Comparison of ENCODE assay signal across 11 mouse cellular contexts in the genomic region with DNA sequence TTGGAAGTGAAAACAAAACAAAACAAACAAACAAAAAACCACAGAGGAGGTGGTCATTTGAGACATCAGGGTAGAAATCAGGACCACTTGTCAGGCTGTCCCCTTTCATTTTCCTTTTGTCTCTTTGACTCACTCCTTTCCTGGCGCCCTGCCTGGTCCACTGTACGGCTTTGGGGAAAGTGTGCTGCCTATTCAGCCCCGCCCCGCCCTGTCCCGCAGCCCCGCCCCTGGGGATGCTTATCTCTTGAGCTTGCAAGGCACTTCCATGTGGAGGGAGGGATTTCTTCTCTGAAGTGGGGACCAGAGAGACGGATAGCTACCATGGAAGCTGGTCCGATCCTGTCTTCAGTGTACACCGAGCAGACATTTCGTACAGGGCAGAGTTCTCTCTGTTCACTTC. TPM values are rescaled to one million over a fixed set of nuclear protein-coding genes. Genes with fewer than 3 reads are reported as not detected.
A peak's percentile ranks its signal among the peaks of the same experiment; 100 is the strongest.
DNase-seq lines count a peak whose midpoint lies in the region; ATAC-seq and TF ChIP-seq lines count a peak whose summit lies in the region.
"Had no signal": no experiment of that assay in that cellular context is flagged by ENCODE, and none has a peak within 500 bp of the region (broad histone marks: within the 10 kb centered on the region; RNA-seq: fewer than 3 reads in every experiment).

No protein-coding gene starts in this region.

- H3K79me2 ChIP-seq in myocyte (ENCODE audit: control insufficient read depth, insufficient read depth), result no peaks in the 10 kb centered on the region

- no peak for DNase-seq in limb, embryonic 10.5 days (ENCODE audit: low spot score)
- DNase-seq in NIH3T3 (ENCODE audit: low read depth), result peak; percentile 41
- DNase-seq in embryonic facial prominence, embryonic 10.5 days (ENCODE audit: low spot score), result peak; percentile 21
- no peak for DNase-seq in thymus, postnatal 10 days (ENCODE audit: low spot score in 2 of 2)
- DNase-seq: cerebellum, adult 11-12 months; gastrocnemius, postnatal 25 days; thymus, postnatal 36 days had no signal

- WGBS in limb, embryonic 13.5 days, result 75% methylated on average over 10 of the region's 10 CpGs
- 63% methylated on average over 10 of the region's 10 CpGs for WGBS in limb, embryonic 10.5 days
- 51% methylated on average over 10 of the region's 10 CpGs for WGBS in embryonic facial prominence, embryonic 10.5 days
- 57% methylated on average over 10 of the region's 10 CpGs for WGBS in intestine, embryonic 16.5 days

- no peak overlapping the region for H3K4me3 ChIP-seq in limb, embryonic 13.5 days
- no peak overlapping the region for H3K4me3 ChIP-seq in limb, embryonic 10.5 days
- no peak overlapping the region for H3K4me3 ChIP-seq in embryonic facial prominence, embryonic 10.5 days
- no peak overlapping the region for H3K4me3 ChIP-seq in myocyte
- no peak overlapping the region for H3K4me3 ChIP-seq in intestine, embryonic 16.5 days (ENCODE audit: low read length)

- no peak for ATAC-seq in limb, embryonic 13.5 days (ENCODE audit: low FRiP score, low read depth)
- ATAC-seq in intestine, embryonic 16.5 days, result no peak
- ATAC-seq: hindbrain, embryonic 16.5 days had no signal

- H3K27ac ChIP-seq in limb, embryonic 13.5 days, result 0 out of 2 replicates have a peak overlapping the region, but pooled peaks have one; percentile 28
- no peak overlapping the region for H3K27ac ChIP-seq in limb, embryonic 10.5 days
- H3K27ac ChIP-seq in embryonic facial prominence, embryonic 10.5 days (replicated peaks), result no peak overlapping the region
- no peak overlapping the region for H3K27ac ChIP-seq in intestine, embryonic 16.5 days (ENCODE audit: low read length)

- no peak overlapping the region for H3ac ChIP-seq in myocyte (ENCODE audit: control insufficient read depth, insufficient read length)

- no peaks in the 10 kb centered on the region for H3K9me3 ChIP-seq in limb, embryonic 13.5 days
- no peaks in the 10 kb centered on the region for H3K9me3 ChIP-seq in limb, embryonic 10.5 days (replicated peaks)
- H3K9me3 ChIP-seq in embryonic facial prominence, embryonic 10.5 days, result no peaks in the 10 kb centered on the region
- no peaks in the 10 kb centered on the region for H3K9me3 ChIP-seq in intestine, embryonic 16.5 days (ENCODE audit: control insufficient read depth, low read length)

- peaks cover 4% of the 10 kb centered on the region; the same call in 1 of the 2 replicates for H3K4me1 ChIP-seq in limb, embryonic 13.5 days
- no peaks in the 10 kb centered on the region for H3K4me1 ChIP-seq in limb, embryonic 10.5 days
- H3K4me1 ChIP-seq in embryonic facial prominence, embryonic 10.5 days, result peaks cover 15% of the 10 kb centered on the region
- no peaks in the 10 kb centered on the region for H3K4me1 ChIP-seq in intestine, embryonic 16.5 days (ENCODE audit: control insufficient read depth, insufficient read depth, low read length)

- TF ChIP-seq POLR2A in myocyte (IDR thresholded peaks at IDR 0.05; ENCODE audit: insufficient read length, low read depth), result no peak

- H3K9ac ChIP-seq in limb, embryonic 13.5 days, result no peak overlapping the region
- no peak overlapping the region for H3K9ac ChIP-seq in intestine, embryonic 16.5 days (ENCODE audit: low read depth, low read length)

- H3K27me3 ChIP-seq in limb, embryonic 13.5 days, result no peaks in the 10 kb centered on the region
- no peaks in the 10 kb centered on the region for H3K27me3 ChIP-seq in limb, embryonic 10.5 days (ENCODE audit: low read depth, poor library complexity, severe bottlenecking)
- no peaks in the 10 kb centered on the region for H3K27me3 ChIP-seq in embryonic facial prominence, embryonic 10.5 days (replicated peaks; ENCODE audit: low read depth, poor library complexity, severe bottlenecking)
- no peaks in the 10 kb centered on the region for H3K27me3 ChIP-seq in myocyte (ENCODE audit: control insufficient read depth, insufficient read depth, insufficient read length)
- no peaks in the 10 kb centered on the region for H3K27me3 ChIP-seq in intestine, embryonic 16.5 days (replicated peaks; ENCODE audit: control insufficient read depth, insufficient read depth, low read length)

- H3K4me2 ChIP-seq in limb, embryonic 13.5 days (replicated peaks), result no peak overlapping the region
- peak overlapping the region; percentile 3 for H3K4me2 ChIP-seq in myocyte (ENCODE audit: low read depth)
- no peak overlapping the region for H3K4me2 ChIP-seq in intestine, embryonic 16.5 days (ENCODE audit: low read depth, low read length)

- H3K36me3 ChIP-seq in limb, embryonic 13.5 days, result peaks cover 60% of the 10 kb centered on the region
- peaks cover 94% of the 10 kb centered on the region for H3K36me3 ChIP-seq in limb, embryonic 10.5 days
- H3K36me3 ChIP-seq in embryonic facial prominence, embryonic 10.5 days (replicated peaks), result peaks cover 78% of the 10 kb centered on the region
- H3K36me3 ChIP-seq in myocyte (ENCODE audit: control insufficient read depth, insufficient read depth), result no peaks in the 10 kb centered on the region
- no peaks in the 10 kb centered on the region for H3K36me3 ChIP-seq in intestine, embryonic 16.5 days (ENCODE audit: control insufficient read depth, insufficient read depth, low read length)

TF ChIP-seq in myocyte, 11 proteins besides CTCF, POLR2A, EP300 and RAD21:
- TF ChIP-seq SRF (IDR thresholded peaks at IDR 0.05; ENCODE audit: control insufficient read depth, insufficient read length, low read depth), result no peak
- no peak for TF ChIP-seq E2F4 (IDR thresholded peaks at IDR 0.05; ENCODE audit: insufficient read depth)
- TF ChIP-seq USF1 (IDR thresholded peaks at IDR 0.05; ENCODE audit: low read depth), result no peak
- TF ChIP-seq TCF3 (IDR thresholded peaks at IDR 0.05; ENCODE audit: insufficient read length, low read depth), result no peak
- TF ChIP-seq MYOD1 (IDR thresholded peaks at IDR 0.05; ENCODE audit: control insufficient read depth in 1 of 3, insufficient read length in 2 of 3, low read depth in 2 of 3), result no peak
- TF ChIP-seq MYOG (IDR thresholded peaks at IDR 0.05; ENCODE audit: control insufficient read depth in 1 of 3, insufficient read depth in 1 of 3, insufficient read length in 2 of 3, low read depth in 2 of 3), result no peak
- no peak for TF ChIP-seq TCF12 (IDR thresholded peaks at IDR 0.05; ENCODE audit: insufficient read depth, poor library complexity, severe bottlenecking)
- no peak for TF ChIP-seq MAX (IDR thresholded peaks at IDR 0.05; ENCODE audit: low read depth)
- TF ChIP-seq CEBPB (IDR thresholded peaks at IDR 0.05; ENCODE audit: insufficient read depth, poor library complexity, severe bottlenecking), result no peak
- no peak for TF ChIP-seq REST (IDR thresholded peaks at IDR 0.05; ENCODE audit: insufficient read depth, insufficient read length)
- no peak for TF ChIP-seq POLR2AphosphoS2 (IDR thresholded peaks at IDR 0.05; ENCODE audit: insufficient read length, low read depth)

RNA-seq across cellular contexts. Expression of a gene that starts 20.0 kb away (rescaled TPM):
- polyA plus RNA-seq in limb, embryonic 13.5 days (2015; fragmentation: Nextera tagmentation; extraction: Ambion mirVana), result 239 and 245 TPM in 2 replicates
- 228 and 232 TPM in 2 replicates for polyA plus RNA-seq in limb, embryonic 10.5 days (2016; fragmentation: Nextera tagmentation; extraction: Ambion mirVana)
- 226 and 232 TPM in 2 replicates for polyA plus RNA-seq in embryonic facial prominence, embryonic 10.5 days (2016; fragmentation: Nextera tagmentation; extraction: Ambion mirVana)
- polyA plus RNA-seq in myocyte (2012; fragmentation: generic; extraction: Trizol), result 161 TPM
- polyA plus RNA-seq in intestine, embryonic 16.5 days (2015; fragmentation: Nextera tagmentation; extraction: Ambion mirVana), result 177 and 188 TPM in 2 replicates

RNA-seq across cellular contexts. Expression of a gene that starts 52.6 kb away (rescaled TPM):
- 99.5 and 104 TPM in 2 replicates for polyA plus RNA-seq in limb, embryonic 13.5 days (2015; fragmentation: Nextera tagmentation; extraction: Ambion mirVana)
- 98.5 TPM in 2 replicates for polyA plus RNA-seq in limb, embryonic 10.5 days (2016; fragmentation: Nextera tagmentation; extraction: Ambion mirVana)
- polyA plus RNA-seq in embryonic facial prominence, embryonic 10.5 days (2016; fragmentation: Nextera tagmentation; extraction: Ambion mirVana), result 57.7 and 61.8 TPM in 2 replicates
- polyA plus RNA-seq in myocyte (2012; fragmentation: generic; extraction: Trizol), result 52.6 TPM
- polyA plus RNA-seq in intestine, embryonic 16.5 days (2015; fragmentation: Nextera tagmentation; extraction: Ambion mirVana), result 63.8 and 68.6 TPM in 2 replicates

Comparison
In these comparisons a context has a peak if more than half of its experiments do, and no peak if none do; other contexts are left out.
1. DNase-seq: peak in NIH3T3 (single experiment) and embryonic facial prominence, embryonic 10.5 days (single experiment); none in limb, embryonic 10.5 days (single experiment) and thymus, postnatal 10 days (0 of 2).